12 mouse cellular contexts compared by ENCODE assay signal in the genomic region with DNA sequence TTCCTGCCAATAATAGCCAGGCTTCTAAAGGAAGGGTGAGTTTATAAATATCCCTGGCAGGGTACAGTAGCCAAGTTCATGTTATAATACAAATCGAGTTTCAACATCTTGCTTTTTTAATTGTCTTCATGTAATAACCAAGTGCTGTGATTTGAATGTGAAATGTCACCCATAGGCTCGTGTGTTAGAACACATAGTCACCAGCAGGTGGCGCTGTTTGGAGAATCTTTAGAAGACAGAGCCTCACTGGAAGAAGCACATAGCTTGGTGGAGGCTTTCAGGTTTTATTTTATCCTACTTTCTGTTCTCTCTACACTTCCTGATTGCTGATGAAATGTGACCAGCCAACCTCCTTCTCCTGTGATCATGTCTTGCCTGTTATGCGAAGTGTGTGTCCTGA.
DNase-seq lines count a peak whose midpoint lies in the region; ATAC-seq and TF ChIP-seq lines count a peak whose summit lies in the region.
"Had no signal": no experiment of that assay in that cellular context is flagged by ENCODE, and none has a peak within 500 bp of the region (broad histone marks: within the 10 kb centered on the region; RNA-seq: fewer than 3 reads in every experiment).

No protein-coding gene starts in this region.

- no peaks in the 10 kb centered on the region for H3K79me2 ChIP-seq in MEL (ENCODE audit: control insufficient read depth, insufficient read depth, low read length, poor library complexity)

- no peaks in the 10 kb centered on the region for H3K27me3 ChIP-seq in forebrain, postnatal 0 days (ENCODE audit: insufficient read depth, low read length)
- no peaks in the 10 kb centered on the region for H3K27me3 ChIP-seq in forebrain, embryonic 16.5 days (replicated peaks; ENCODE audit: control insufficient read depth, insufficient read depth, low read length)
- H3K27me3 ChIP-seq in liver, embryonic 14.5 days (ENCODE audit: control insufficient read depth, insufficient read depth, low read length): no peaks in the 10 kb centered on the region
- no peaks in the 10 kb centered on the region for H3K27me3 ChIP-seq in liver, embryonic 11.5 days (replicated peaks; ENCODE audit: control insufficient read depth, insufficient read depth, low read length)
- no peaks in the 10 kb centered on the region for H3K27me3 ChIP-seq in MEL (ENCODE audit: control insufficient read depth in 1 of 2, insufficient read depth in 2 of 2, low read length in 2 of 2)
- H3K27me3 ChIP-seq: forebrain, embryonic 15.5 days had no signal

- no peaks in the 10 kb centered on the region for H3K9me3 ChIP-seq in forebrain, postnatal 0 days (ENCODE audit: low read length)
- H3K9me3 ChIP-seq in forebrain, embryonic 16.5 days (ENCODE audit: control insufficient read depth, low read length): peaks cover 3% of the 10 kb centered on the region
- H3K9me3 ChIP-seq in liver, embryonic 14.5 days (ENCODE audit: control insufficient read depth, low read length): peaks cover 4% of the 10 kb centered on the region; the same call in 1 of the 2 replicates
- H3K9me3 ChIP-seq in liver, embryonic 11.5 days (ENCODE audit: control insufficient read depth, low read length): peaks cover 4% of the 10 kb centered on the region
- H3K9me3 ChIP-seq in MEL (replicated peaks; ENCODE audit: insufficient read depth, low read length): no peaks in the 10 kb centered on the region
- H3K9me3 ChIP-seq: forebrain, embryonic 15.5 days had no signal

- 88% methylated on average over 4 of the region's 4 CpGs for WGBS in forebrain, postnatal 0 days
- 93% methylated on average over 4 of the region's 4 CpGs for WGBS in forebrain, embryonic 16.5 days
- WGBS in liver, embryonic 14.5 days (ENCODE audit: insufficient replicate concordance): 69% methylated on average over 4 of the region's 4 CpGs
- WGBS in liver, embryonic 11.5 days: 85% methylated on average over 4 of the region's 4 CpGs

- TF ChIP-seq EP300 in liver, embryonic 14.5 days (IDR thresholded peaks at IDR 0.05; ENCODE audit: low read depth): no peak
- TF ChIP-seq EP300 in MEL (IDR thresholded peaks at IDR 0.05; ENCODE audit: low read depth in 1 of 2, low read length in 2 of 2): no peak

- TF ChIP-seq POLR2A in MEL (IDR thresholded peaks at IDR 0.05; ENCODE audit: control insufficient read depth in 1 of 2, insufficient read depth in 1 of 2, low read depth in 1 of 2, low read length in 2 of 2, poor library complexity in 1 of 2): no peak

- ATAC-seq in forebrain, postnatal 0 days: no peak
- ATAC-seq in forebrain, embryonic 16.5 days: no peak
- no peak for ATAC-seq in liver, embryonic 14.5 days (ENCODE audit: insufficient read depth)
- ATAC-seq in liver, embryonic 11.5 days (replicated peaks; ENCODE audit: low FRiP score): no peak
- ATAC-seq: forebrain, embryonic 15.5 days had no signal

- H3K4me2 ChIP-seq in forebrain, postnatal 0 days (ENCODE audit: low read depth): no peak overlapping the region
- H3K4me2 ChIP-seq in forebrain, embryonic 16.5 days (ENCODE audit: low read length): no peak overlapping the region
- no peak overlapping the region for H3K4me2 ChIP-seq in liver, embryonic 14.5 days (ENCODE audit: low read depth)
- H3K4me2 ChIP-seq in liver, embryonic 11.5 days: no peak overlapping the region
- H3K4me2 ChIP-seq: forebrain, embryonic 15.5 days had no signal

- H3K4me1 ChIP-seq in forebrain, postnatal 0 days (ENCODE audit: insufficient read depth): no peaks in the 10 kb centered on the region
- H3K4me1 ChIP-seq in forebrain, embryonic 16.5 days (replicated peaks; ENCODE audit: control insufficient read depth, insufficient read depth, low read length): no peaks in the 10 kb centered on the region
- no peaks in the 10 kb centered on the region for H3K4me1 ChIP-seq in liver, embryonic 14.5 days (replicated peaks; ENCODE audit: control insufficient read depth in 2 of 2, insufficient read depth in 2 of 2, low read length in 1 of 2)
- H3K4me1 ChIP-seq in liver, embryonic 11.5 days (replicated peaks; ENCODE audit: control insufficient read depth, insufficient read depth, low read length): no peaks in the 10 kb centered on the region
- H3K4me1 ChIP-seq in MEL (ENCODE audit: control insufficient read depth in 1 of 2, insufficient read depth in 2 of 2, low read length in 2 of 2): no peaks in the 10 kb centered on the region
- H3K4me1 ChIP-seq: forebrain, embryonic 15.5 days had no signal

- peak; percentile 39 for TF ChIP-seq CTCF in forebrain, postnatal 0 days (IDR thresholded peaks at IDR 0.05; ENCODE audit: low read depth)
- peak; percentile 55; the same call in 1 of the 2 replicates for TF ChIP-seq CTCF in liver, embryonic 14.5 days (IDR thresholded peaks at IDR 0.05; ENCODE audit: low read depth)
- peak; percentile 44 to 51 (median 47) for TF ChIP-seq CTCF in MEL (IDR thresholded peaks at IDR 0.05 in 2 of 3, conservative IDR thresholded peaks at IDR 0.05 in 1 of 3; ENCODE audit: control insufficient read depth in 1 of 3, insufficient read depth in 1 of 3, low read depth in 2 of 3, low read length in 3 of 3, poor library complexity in 1 of 3, severe bottlenecking in 1 of 3)

- DNase-seq in forebrain, postnatal 0 days: no peak
- DNase-seq in liver, embryonic 14.5 days (ENCODE audit: low read depth in 3 of 3, low spot score in 3 of 3): no peak
- no peak for DNase-seq in liver, embryonic 11.5 days (ENCODE audit: low spot score)
- DNase-seq in MEL (ENCODE audit: low read depth, low spot score): peak; percentile 45
- peak; percentile 16 for DNase-seq in mesoderm, embryonic 11.5 days (ENCODE audit: low read depth, low spot score)
- DNase-seq in embryo, embryonic 10.5 days (ENCODE audit: low spot score): no peak
- DNase-seq in left cerebral cortex, adult 8-10 months (ENCODE audit: low spot score in 2 of 2): no peak
- DNase-seq: cerebellum, adult 9-11 months; heart, adult 18-20 months had no signal

- TF ChIP-seq RAD21 in MEL (IDR thresholded peaks at IDR 0.05; ENCODE audit: low read depth, low read length): no peak

- no peak overlapping the region for H3K4me3 ChIP-seq in forebrain, postnatal 0 days (ENCODE audit: low read depth, low read length)
- no peak overlapping the region for H3K4me3 ChIP-seq in forebrain, embryonic 16.5 days (replicated peaks; ENCODE audit: low read length)
- no peak overlapping the region for H3K4me3 ChIP-seq in liver, embryonic 14.5 days (ENCODE audit: insufficient read depth in 1 of 2, low read depth in 2 of 2, low read length in 2 of 2)
- no peak overlapping the region for H3K4me3 ChIP-seq in liver, embryonic 11.5 days (ENCODE audit: low read depth, low read length)
- H3K4me3 ChIP-seq in MEL (ENCODE audit: control insufficient read depth in 1 of 2, insufficient read depth in 1 of 2, low read depth in 2 of 2, low read length in 2 of 2): no peak overlapping the region
- H3K4me3 ChIP-seq: forebrain, embryonic 15.5 days; myocyte had no signal

- no peak overlapping the region for H3K9ac ChIP-seq in forebrain, postnatal 0 days
- no peak overlapping the region for H3K9ac ChIP-seq in forebrain, embryonic 16.5 days (replicated peaks; ENCODE audit: low read depth, low read length)
- H3K9ac ChIP-seq in liver, embryonic 14.5 days (replicated peaks): no peak overlapping the region
- no peak overlapping the region for H3K9ac ChIP-seq in liver, embryonic 11.5 days (ENCODE audit: low read depth, low read length)
- no peak overlapping the region for H3K9ac ChIP-seq in MEL (ENCODE audit: control insufficient read depth, low read depth, low read length, poor library complexity, severe bottlenecking)
- H3K9ac ChIP-seq: forebrain, embryonic 15.5 days had no signal

- H3K27ac ChIP-seq in forebrain, postnatal 0 days (ENCODE audit: low read depth, low read length): no peak overlapping the region
- H3K27ac ChIP-seq in forebrain, embryonic 16.5 days (ENCODE audit: low read length): no peak overlapping the region
- H3K27ac ChIP-seq in liver, embryonic 14.5 days: no peak overlapping the region
- H3K27ac ChIP-seq in liver, embryonic 11.5 days (ENCODE audit: low read depth, low read length): no peak overlapping the region
- H3K27ac ChIP-seq in MEL (ENCODE audit: control insufficient read depth, low read depth, low read length): no peak overlapping the region
- H3K27ac ChIP-seq: forebrain, embryonic 15.5 days had no signal

- H3K36me3 ChIP-seq in forebrain, postnatal 0 days (ENCODE audit: insufficient read depth): no peaks in the 10 kb centered on the region
- 0 out of 2 replicates have a peak, but pooled peaks cover 3% of the 10 kb centered on the region for H3K36me3 ChIP-seq in forebrain, embryonic 16.5 days (ENCODE audit: control insufficient read depth, insufficient read depth)
- H3K36me3 ChIP-seq in liver, embryonic 14.5 days (replicated peaks; ENCODE audit: control insufficient read depth, insufficient read depth, low read depth): no peaks in the 10 kb centered on the region; the same call in 1 of the 2 replicates
- H3K36me3 ChIP-seq in liver, embryonic 11.5 days (ENCODE audit: control insufficient read depth, insufficient read depth, low read length): peaks cover 5% of the 10 kb centered on the region
- no peaks in the 10 kb centered on the region for H3K36me3 ChIP-seq in MEL (ENCODE audit: control insufficient read depth in 1 of 2, insufficient read depth in 2 of 2, low read length in 2 of 2)
- H3K36me3 ChIP-seq: forebrain, embryonic 15.5 days had no signal

TF ChIP-seq in MEL, 35 proteins besides CTCF, POLR2A, EP300 and RAD21:
- TF ChIP-seq MAZ (IDR thresholded peaks at IDR 0.05; ENCODE audit: low read depth, low read length) (no peak), SMC3 (IDR thresholded peaks at IDR 0.05; ENCODE audit: low read depth, low read length) (peak; percentile 23; the same call in 1 of the 2 replicates)

Comparison
In these comparisons a context has a peak if more than half of its experiments do, and no peak if none do; other contexts are left out.
1. DNase-seq: peak in MEL (single experiment) and mesoderm, embryonic 11.5 days (single experiment); none in forebrain, postnatal 0 days (single experiment), liver, embryonic 14.5 days (0 of 3), liver, embryonic 11.5 days (single experiment), embryo, embryonic 10.5 days (single experiment) and left cerebral cortex, adult 8-10 months (0 of 2).
2. Peak in every context shown above with its lines, with median percentiles within 50 percentile points of each other: CTCF ChIP-seq.